Mouse (Mus musculus): ENCODE data around the gene Tmsb15b2.

- TF ChIP-seq CTCF (IDR thresholded peaks at IDR 0.05; ENCODE audit: extremely low read depth, insufficient read depth, insufficient read length, insufficient replicate concordance) = no peak
- TF ChIP-seq POLR2A (IDR thresholded peaks at IDR 0.05; ENCODE audit: low read depth, low read length) = peak; percentile 73
Measured at GRCm38 (mm10) chrX:136992978-136993547, 17.8 kb upstream of the Tmsb15b2 start, which contains the start of gene Zcchc18.

Data from spleen, adult 2 months (tissue).